Mouse (Mus musculus): Measurements from ENCODE around the gene Serpina10.
"Not testable (repeated sequence)": the region's sequence is repeated elsewhere in the genome, so short reads cannot be mapped to it uniquely, and the experiment has no call there.

Gene Serpina10

GRCm38 (mm10) chr12:103631203-103631612 is at the start of gene Serpina10:
Gene Serpina10 (minus strand): TSS chr12:103631444.
- DNase-seq (ENCODE audit: low read depth) = no peak

GRCm38 (mm10) chr12:103679853-103680252 is 48.6 kb upstream of the Serpina10 start:
- not testable (repeated sequence) for DNase-seq (ENCODE audit: low read depth)

- DNase-seq (ENCODE audit: low read depth) = no peak
These were observed 44.8 kb upstream of the Serpina10 start, which contains the start of gene Serpina16 for GRCm38 (mm10) chr12:103676039-103676438. Gene Serpina16 (minus strand): TSS chr12:103676139.

GRCm38 (mm10) chr12:103673179-103673578 is 41.9 kb upstream of the Serpina10 start:
- no peak for DNase-seq (ENCODE audit: low read depth)

GRCm38 (mm10) chr12:103671483-103671882 is 40.2 kb upstream of the Serpina10 start:
- DNase-seq (ENCODE audit: low read depth) = no peak

- no peak for DNase-seq (ENCODE audit: low read depth)
These were observed 39.7 kb upstream of the Serpina10 start for GRCm38 (mm10) chr12:103670964-103671363.

GRCm38 (mm10) chr12:103670344-103670743 is 39.1 kb upstream of the Serpina10 start:
- DNase-seq (ENCODE audit: low read depth) = no peak

- no peak for DNase-seq (ENCODE audit: low read depth)
These were observed 34.0 kb upstream of the Serpina10 start for GRCm38 (mm10) chr12:103665286-103665685.

GRCm38 (mm10) chr12:103662053-103662452 is 30.8 kb upstream of the Serpina10 start:
- not testable (repeated sequence) for DNase-seq (ENCODE audit: low read depth)

GRCm38 (mm10) chr12:103660076-103660475 is 28.8 kb upstream of the Serpina10 start:
- DNase-seq (ENCODE audit: low read depth) = no peak

- no peak for DNase-seq (ENCODE audit: low read depth)
These were observed 27.9 kb upstream of the Serpina10 start for GRCm38 (mm10) chr12:103659171-103659570.

- no peak for DNase-seq (ENCODE audit: low read depth)
These were observed 26.7 kb upstream of the Serpina10 start for GRCm38 (mm10) chr12:103657991-103658390.

- no peak for DNase-seq (ENCODE audit: low read depth)
These were observed 25.8 kb upstream of the Serpina10 start, which contains the start of gene Serpina6 for GRCm38 (mm10) chr12:103656848-103657626. Gene Serpina6 (minus strand): TSS chr12:103657212.

- DNase-seq (ENCODE audit: low read depth) = no peak
These were observed 24.1 kb upstream of the Serpina10 start for GRCm38 (mm10) chr12:103655123-103656044.

- no peak for DNase-seq (ENCODE audit: low read depth)
These were observed 22.6 kb upstream of the Serpina10 start for GRCm38 (mm10) chr12:103653836-103654235.

- no peak for DNase-seq (ENCODE audit: low read depth)
These were observed 15.1 kb upstream of the Serpina10 start for GRCm38 (mm10) chr12:103646314-103646713.

- no peak for DNase-seq (ENCODE audit: low read depth)
These were observed 13.4 kb upstream of the Serpina10 start for GRCm38 (mm10) chr12:103644601-103645000.

GRCm38 (mm10) chr12:103643818-103644217 is 12.6 kb upstream of the Serpina10 start:
- no peak for DNase-seq (ENCODE audit: low read depth)

- DNase-seq (ENCODE audit: low read depth) = peak; percentile 74
These were observed 12.1 kb upstream of the Serpina10 start for GRCm38 (mm10) chr12:103643336-103643735.

GRCm38 (mm10) chr12:103635846-103636245 is 4.6 kb upstream of the Serpina10 start:
- DNase-seq (ENCODE audit: low read depth) = no peak

- no peak for DNase-seq (ENCODE audit: low read depth)
These were observed 3.2 kb upstream of the Serpina10 start for GRCm38 (mm10) chr12:103634430-103634829.

GRCm38 (mm10) chr12:103616860-103617261 is 14.4 kb downstream of the Serpina10 start:
- DNase-seq (ENCODE audit: low read depth) = no peak

- DNase-seq (ENCODE audit: low read depth) = no peak
These were observed 15.5 kb downstream of the Serpina10 start for GRCm38 (mm10) chr12:103615734-103616133.

Measured in induced T-regulatory cell, adult 2 months (primary cell).